Comparison of ENCODE assay signal across 8 mouse cellular contexts in genomic region chr4:123990293-123991185, GRCm38 (mm10).
DNase-seq lines count a peak whose midpoint lies in the region; ATAC-seq lines count a peak whose summit lies in the region.

No protein-coding gene starts in this region.

- no peaks in the 10 kb centered on the region for H3K36me3 ChIP-seq in heart, embryonic 12.5 days
- H3K36me3 ChIP-seq in liver, embryonic 16.5 days (ENCODE audit: control insufficient read depth, insufficient read depth): no peaks in the 10 kb centered on the region

- peak overlapping the region; percentile 74 for H3K4me2 ChIP-seq in heart, embryonic 12.5 days
- H3K4me2 ChIP-seq in liver, embryonic 16.5 days (ENCODE audit: low read depth, low read length): peak overlapping the region; percentile 40

- H3K9me3 ChIP-seq in heart, embryonic 12.5 days (replicated peaks): no peaks in the 10 kb centered on the region
- no peaks in the 10 kb centered on the region for H3K9me3 ChIP-seq in liver, embryonic 16.5 days (replicated peaks; ENCODE audit: control insufficient read depth, low read length)

- peak; percentile 13 for DNase-seq in layer of hippocampus, adult 11-12 months (ENCODE audit: low spot score)
- DNase-seq in layer of hippocampus, adult 9-10 months (ENCODE audit: low spot score): no peak
- peak; percentile 56 for DNase-seq in brain, adult 2 months (ENCODE audit: low read depth, low spot score)
- peak; percentile 59 for DNase-seq in kidney, postnatal 10 days
- peak; percentile 25 for DNase-seq in right cerebral cortex, postnatal 4 days
- no peak for DNase-seq in ovary, postnatal 14 days (ENCODE audit: low spot score)

- H3K4me3 ChIP-seq in heart, embryonic 12.5 days: peak overlapping the region; percentile 37
- H3K4me3 ChIP-seq in liver, embryonic 16.5 days (ENCODE audit: low read depth, low read length): peak overlapping the region; percentile 23; the same call in 1 of the 2 replicates

- ATAC-seq in heart, embryonic 12.5 days (ENCODE audit: insufficient number of reproducible peaks, low FRiP score): peak; percentile 63; the same call in 1 of the 2 replicates
- peak; percentile 81 for ATAC-seq in liver, embryonic 16.5 days (ENCODE audit: low read depth)

- peaks cover 11% of the 10 kb centered on the region for H3K4me1 ChIP-seq in heart, embryonic 12.5 days (replicated peaks)
- H3K4me1 ChIP-seq in liver, embryonic 16.5 days (ENCODE audit: control insufficient read depth, low read depth, low read length): no peaks in the 10 kb centered on the region

- 2% methylated on average over 37 of the region's 37 CpGs for WGBS in heart, embryonic 12.5 days
- WGBS in liver, embryonic 16.5 days (ENCODE audit: insufficient replicate concordance): 3% methylated on average over 37 of the region's 37 CpGs

- H3K9ac ChIP-seq in heart, embryonic 12.5 days: peak overlapping the region; percentile 59
- no peak overlapping the region for H3K9ac ChIP-seq in liver, embryonic 16.5 days (ENCODE audit: low read depth, low read length)

- H3K27ac ChIP-seq in heart, embryonic 12.5 days (ENCODE audit: poor library complexity, severe bottlenecking): no peak overlapping the region
- H3K27ac ChIP-seq in liver, embryonic 16.5 days (ENCODE audit: low read length): no peak overlapping the region

- peaks cover 24% of the 10 kb centered on the region for H3K27me3 ChIP-seq in heart, embryonic 12.5 days (replicated peaks)
- peaks cover 12% of the 10 kb centered on the region for H3K27me3 ChIP-seq in liver, embryonic 16.5 days (ENCODE audit: control insufficient read depth, insufficient read depth, low read depth, low read length)

Comparison
In these comparisons a context has a peak if more than half of its experiments do, and no peak if none do; other contexts are left out.
1. DNase-seq: peak in layer of hippocampus, adult 11-12 months (single experiment), brain, adult 2 months (single experiment), kidney, postnatal 10 days (single experiment) and right cerebral cortex, postnatal 4 days (single experiment); none in layer of hippocampus, adult 9-10 months (single experiment) and ovary, postnatal 14 days (single experiment).